Mouse (Mus musculus) left cerebral cortex, adult 18-20 months (tissue): ENCODE data around the gene Rps19bp1. TPM values are rescaled to one million over a fixed set of nuclear protein-coding genes. Genes with fewer than 3 reads are reported as not detected.

Source experiments
- DNase-seq, 2 experiments: peaks; one replicate each; pipeline ENCODE4 v3.0.0; 2021 to 2022; ENCODE audit warnings: low spot score in 2 of 2, mixed read lengths in 1 of 2
- total RNA-seq, 2 experiments: library from RNA; stranded (reverse); gene quantifications; 2 replicates each; pipeline ENCODE4 v1.2.3; 2021

Gene Rps19bp1
- total RNA-seq, 2 experiments from 2014 or later, result 41.9 to 42.4 TPM

GRCm38 (mm10) chr15:80257602-80258239 lies 6.4 kb downstream of the Rps19bp1 start:
- no peak for DNase-seq

GRCm38 (mm10) chr15:80256656-80257601 lies 7.2 kb downstream of the Rps19bp1 start:
- DNase-seq, result no peak

GRCm38 (mm10) chr15:80256242-80256641 lies 7.9 kb downstream of the Rps19bp1 start:
- DNase-seq, result no peak

- peak; percentile 52 to 62 for DNase-seq
Measured at GRCm38 (mm10) chr15:80255646-80256121, 8.4 kb downstream of the Rps19bp1 start.

- peak; percentile 98 to 99 for DNase-seq
Measured at GRCm38 (mm10) chr15:80254847-80255645, 9.1 kb downstream of the Rps19bp1 start, which contains the start of gene Atf4. Gene Atf4, plus strand, starts transcription at chr15:80255184.

GRCm38 (mm10) chr15:80254207-80254606 lies 9.9 kb downstream of the Rps19bp1 start:
- DNase-seq, result peak in 1 of 2 experiments; percentile 49

- DNase-seq, result no peak
Measured at GRCm38 (mm10) chr15:80253530-80253929, 10.6 kb downstream of the Rps19bp1 start.

- DNase-seq, result no peak
Measured at GRCm38 (mm10) chr15:80250586-80250985, 13.5 kb downstream of the Rps19bp1 start.

GRCm38 (mm10) chr15:80249672-80250071 lies 14.4 kb downstream of the Rps19bp1 start:
- no peak for DNase-seq

- no peak for DNase-seq
Measured at GRCm38 (mm10) chr15:80248596-80248995, 15.5 kb downstream of the Rps19bp1 start.

GRCm38 (mm10) chr15:80248135-80248534 lies 16.0 kb downstream of the Rps19bp1 start:
- no peak for DNase-seq

GRCm38 (mm10) chr15:80235535-80235934 lies 28.6 kb downstream of the Rps19bp1 start, which contains the start of gene AC140267.1:
Gene AC140267.1, plus strand, starts transcription at chr15:80235835.
- no peak for DNase-seq

GRCm38 (mm10) chr15:80233733-80234509 lies 30.2 kb downstream of the Rps19bp1 start, which contains the start of gene Mief1:
Gene Mief1, plus strand, starts transcription at chr15:80234018.
- DNase-seq, result peak; percentile 97 to 98

- no peak for DNase-seq
Measured at GRCm38 (mm10) chr15:80233053-80233452, 31.1 kb downstream of the Rps19bp1 start.

GRCm38 (mm10) chr15:80232331-80232730 lies 31.8 kb downstream of the Rps19bp1 start:
- DNase-seq, result no peak

- DNase-seq, result no peak
Measured at GRCm38 (mm10) chr15:80228071-80228800, 35.9 kb downstream of the Rps19bp1 start.

- peak in 1 of 2 experiments; percentile 34 for DNase-seq
Measured at GRCm38 (mm10) chr15:80225796-80226195, 38.3 kb downstream of the Rps19bp1 start.

GRCm38 (mm10) chr15:80225208-80225607 lies 38.9 kb downstream of the Rps19bp1 start:
- peak; percentile 42 to 57 for DNase-seq

GRCm38 (mm10) chr15:80223751-80224150 lies 40.4 kb downstream of the Rps19bp1 start:
- DNase-seq, result no peak
